Mouse (Mus musculus): ENCODE results near the gene Rfpl4.
"Not testable (repeated sequence)": the region's sequence is repeated elsewhere in the genome, so short reads cannot be mapped to it uniquely, and the experiment has no call there.

Rfpl4 gene

DNA sequence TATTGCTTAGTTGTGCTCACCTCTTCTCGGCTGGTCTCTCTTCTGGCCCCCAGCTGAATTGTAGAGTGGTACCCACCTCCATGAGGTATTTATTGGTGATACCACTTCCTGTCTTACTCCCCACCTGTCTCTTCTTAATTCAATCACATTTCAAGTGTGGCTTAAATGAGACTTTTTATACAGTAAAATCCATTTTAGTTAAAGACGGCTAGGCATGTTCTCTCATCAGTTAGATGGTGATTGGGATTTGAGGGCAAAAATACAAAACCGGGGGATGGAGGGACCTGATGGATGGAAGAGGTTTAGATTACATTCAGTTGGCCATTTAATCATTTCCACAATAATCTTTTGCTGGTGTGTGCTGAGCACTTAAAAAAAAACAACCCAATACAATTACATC lies at the start of gene Rfpl4:
Gene Rfpl4 (minus strand): TSS at position 101 of the 400 bp plus-strand sequence.
- no peak for DNase-seq

DNA sequence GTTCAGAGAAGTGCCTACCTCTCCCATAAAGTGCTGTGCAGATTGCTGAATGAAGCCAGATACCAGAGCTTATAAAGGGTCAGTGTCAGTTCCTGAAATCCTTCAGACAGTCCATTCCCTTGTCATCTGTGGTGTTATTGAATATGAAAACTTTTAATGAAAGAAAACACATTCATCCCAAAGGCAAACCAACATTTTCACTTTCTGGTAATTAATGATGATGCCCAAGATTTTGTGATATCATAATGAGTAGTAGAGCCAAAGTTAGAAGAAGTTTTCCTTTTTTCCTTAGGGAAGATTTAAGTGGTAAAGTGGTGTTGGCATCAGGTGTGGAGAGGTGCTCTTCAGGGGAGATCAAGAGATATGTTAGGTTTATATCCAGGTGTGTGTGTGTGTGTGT lies 32.8 kb upstream of the Rfpl4 start, which contains the start of gene Vmn1r55:
Gene Vmn1r55 (minus strand): TSS at position 101 of the 400 bp plus-strand sequence.
- not testable (repeated sequence) for DNase-seq

DNA sequence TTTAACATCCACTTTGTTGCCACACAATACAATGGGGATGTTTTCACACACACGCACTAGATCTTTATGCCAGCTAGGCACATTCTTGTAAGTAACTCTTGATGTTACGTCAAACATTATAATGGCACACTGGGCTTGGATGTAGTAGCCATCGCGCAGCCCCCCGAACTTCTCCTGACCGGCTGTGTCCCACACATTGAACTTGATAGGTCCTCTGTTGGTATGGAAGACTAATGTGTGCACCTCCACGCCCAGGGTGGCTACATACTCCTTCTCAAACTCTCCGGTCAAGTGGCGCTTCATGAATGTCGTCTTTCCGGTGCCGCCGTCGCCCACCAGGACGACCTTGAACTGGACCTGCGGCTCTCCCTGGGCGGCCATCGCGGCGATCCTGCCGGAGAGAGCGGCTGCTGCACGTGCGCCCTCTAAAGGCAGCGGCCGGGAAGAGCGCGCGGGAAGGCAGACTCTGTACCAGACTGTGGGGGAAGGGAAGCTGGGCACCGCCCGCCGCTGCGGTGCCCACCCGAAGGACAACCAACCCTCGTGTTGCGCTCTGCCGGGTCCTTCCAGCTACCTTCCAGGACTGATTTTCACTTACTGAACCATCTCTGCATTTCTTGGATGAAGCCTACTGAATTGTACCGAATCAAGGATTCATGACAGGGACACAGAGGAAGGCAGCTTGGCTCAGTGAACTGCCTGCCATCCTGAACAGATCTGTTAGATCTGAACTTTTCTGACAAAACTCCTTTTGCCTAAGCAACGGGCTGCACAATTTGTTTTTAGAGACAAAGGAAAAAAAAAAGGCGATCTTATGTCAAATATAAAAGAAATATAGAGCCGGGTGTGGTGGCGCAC lies 9.0 kb upstream of the Rfpl4 start, which contains the start of gene Rasl2-9:
Gene Rasl2-9 (minus strand): TSS at position 402 of the 858 bp plus-strand sequence.
- peak; percentile 84 for DNase-seq

DNA sequence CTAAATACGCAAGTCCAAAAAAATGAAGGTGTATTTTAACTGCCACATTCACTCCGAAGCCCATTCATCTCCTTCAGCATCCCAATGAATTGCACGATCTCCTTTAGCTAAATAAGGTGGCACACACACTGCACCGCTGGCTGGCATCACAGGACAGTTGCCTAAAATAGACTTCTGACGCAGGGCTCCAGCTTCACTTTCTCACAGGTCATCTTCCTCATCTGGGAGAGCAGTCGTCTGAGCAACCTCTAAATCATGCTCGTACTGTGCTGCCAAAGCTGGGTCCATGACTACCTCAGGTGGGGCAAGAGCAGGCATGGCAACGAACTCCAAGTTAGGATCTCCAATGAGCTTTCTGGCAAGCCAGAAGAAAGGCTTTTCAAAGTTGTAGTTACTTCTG lies 8.3 kb upstream of the Rfpl4 start:
- no peak for DNase-seq

DNA sequence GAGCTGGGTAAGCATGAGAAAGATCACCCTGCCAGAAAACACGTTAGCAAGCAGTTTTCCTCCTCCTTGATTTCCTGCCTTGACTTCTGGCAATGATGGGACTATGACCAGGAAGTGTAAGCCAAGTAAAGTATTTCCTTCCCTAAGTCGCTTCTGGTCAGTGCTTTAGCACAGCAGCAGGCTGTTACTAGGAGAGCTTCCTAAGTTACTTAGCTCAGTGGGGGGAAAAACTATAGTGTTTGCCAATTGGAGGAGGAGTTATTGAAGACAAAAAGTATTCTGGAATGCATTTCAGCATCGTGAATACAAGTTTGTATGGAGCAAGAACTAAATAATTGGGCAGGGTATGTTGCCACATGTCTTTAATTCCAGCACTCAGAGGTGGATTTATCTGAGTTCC lies 4.0 kb downstream of the Rfpl4 start:
- DNase-seq, result no peak

DNA sequence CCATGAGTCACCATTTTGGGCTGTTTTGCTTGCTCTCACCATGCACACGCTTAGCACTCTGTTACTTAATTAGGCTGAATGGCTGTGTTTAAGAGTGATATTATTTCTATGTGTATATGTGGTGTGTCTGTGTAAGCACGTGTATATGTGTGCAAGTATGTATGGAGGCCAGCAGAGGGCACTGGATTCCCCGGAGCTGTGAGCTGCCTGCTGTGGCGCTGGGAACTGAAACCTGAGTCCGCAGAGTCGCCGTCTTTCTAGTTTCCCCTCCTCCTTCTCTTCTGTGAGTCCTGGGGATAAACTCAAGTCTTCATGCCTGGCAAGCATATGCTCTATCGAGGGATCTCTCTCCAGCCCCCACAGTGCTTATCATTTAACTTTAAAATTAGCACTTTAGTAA lies 7.4 kb downstream of the Rfpl4 start:
- DNase-seq, result no peak

DNA sequence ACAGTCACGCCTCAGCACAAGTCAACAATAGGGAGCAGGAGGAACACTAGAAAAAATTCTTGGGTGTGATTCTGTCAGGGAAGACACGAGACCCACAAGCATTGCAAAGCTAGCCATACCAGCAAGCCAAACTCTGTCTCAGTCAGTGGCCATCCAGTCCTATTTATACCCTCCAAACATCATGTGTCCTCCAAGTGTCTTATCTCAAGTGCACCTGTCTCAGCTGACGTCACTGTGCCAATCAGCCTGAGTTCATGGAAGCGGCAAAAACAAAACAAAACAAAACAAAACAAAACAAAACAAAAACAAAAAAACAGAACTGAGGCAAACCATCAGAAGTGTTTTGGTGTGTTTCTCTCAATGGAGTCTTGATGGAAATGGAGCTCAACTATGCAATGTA lies 8.5 kb downstream of the Rfpl4 start:
- DNase-seq, result no peak

DNA sequence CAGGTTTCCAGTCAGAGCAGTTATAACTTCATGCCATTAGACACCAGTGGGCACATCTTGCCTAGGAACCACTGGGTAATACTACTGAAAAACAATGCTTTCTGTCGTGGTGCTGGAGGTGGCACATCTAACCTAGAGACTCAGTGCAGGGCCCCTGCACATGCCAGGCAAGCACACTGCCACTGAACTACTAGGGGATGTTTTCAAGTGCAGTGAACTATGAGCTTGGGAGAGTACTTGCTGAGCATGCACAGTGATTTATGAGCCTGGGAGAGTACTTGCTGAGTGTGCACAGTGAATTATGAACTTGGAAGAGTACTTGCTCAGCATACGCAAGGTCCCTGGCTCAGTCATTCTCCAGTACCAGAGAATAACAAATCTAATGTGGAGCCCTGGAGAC lies 14.2 kb downstream of the Rfpl4 start:
- DNase-seq, result no peak

DNA sequence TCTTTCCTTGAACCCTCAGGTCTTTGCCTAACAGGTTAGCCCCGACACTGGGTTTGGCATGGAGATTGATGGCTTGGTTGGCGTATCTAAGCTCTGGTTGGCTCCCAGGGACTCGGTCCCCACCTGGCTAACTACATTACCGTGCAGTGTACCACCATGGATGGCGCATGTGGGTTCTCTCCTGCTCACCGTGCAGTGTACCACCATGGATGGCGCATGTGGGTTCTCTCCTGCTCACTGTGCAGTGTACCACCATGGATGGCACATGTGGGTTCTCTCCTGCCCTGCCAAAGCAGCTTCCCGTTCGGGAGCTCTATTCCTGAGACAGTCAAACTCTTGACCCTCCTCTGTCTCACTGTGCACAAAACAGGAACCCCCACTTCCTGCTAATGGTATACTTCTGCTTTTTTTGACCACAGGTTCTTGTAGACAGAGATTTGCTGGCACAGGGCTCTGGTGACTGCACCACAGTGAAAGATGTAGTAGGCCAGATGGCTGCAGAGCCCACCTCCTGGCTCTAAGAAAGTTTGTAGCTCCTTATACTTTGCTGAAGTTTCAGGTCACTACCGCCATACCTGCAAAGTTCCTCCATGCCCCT lies 15.6 kb downstream of the Rfpl4 start:
- no peak for DNase-seq

DNA sequence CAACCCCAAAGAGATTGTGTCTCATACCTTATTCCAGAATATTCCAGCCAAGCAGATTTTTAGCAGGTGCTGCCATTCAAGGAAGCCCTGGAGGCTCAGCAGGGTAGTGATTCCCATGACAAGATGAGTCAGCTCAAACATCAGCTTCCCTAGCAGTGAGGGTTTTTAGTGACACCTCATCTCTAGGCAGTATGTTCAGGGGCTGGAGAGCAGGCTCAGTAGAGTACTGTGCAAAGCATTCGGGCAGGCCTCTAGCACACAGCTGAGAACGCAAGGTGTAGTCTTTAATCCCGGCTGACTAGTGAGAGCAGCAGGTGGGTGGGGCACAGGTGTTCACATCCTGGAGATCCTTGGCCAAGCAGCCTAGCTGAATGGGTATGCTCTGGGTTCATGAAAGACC lies 17.0 kb downstream of the Rfpl4 start:
- no peak for DNase-seq

DNA sequence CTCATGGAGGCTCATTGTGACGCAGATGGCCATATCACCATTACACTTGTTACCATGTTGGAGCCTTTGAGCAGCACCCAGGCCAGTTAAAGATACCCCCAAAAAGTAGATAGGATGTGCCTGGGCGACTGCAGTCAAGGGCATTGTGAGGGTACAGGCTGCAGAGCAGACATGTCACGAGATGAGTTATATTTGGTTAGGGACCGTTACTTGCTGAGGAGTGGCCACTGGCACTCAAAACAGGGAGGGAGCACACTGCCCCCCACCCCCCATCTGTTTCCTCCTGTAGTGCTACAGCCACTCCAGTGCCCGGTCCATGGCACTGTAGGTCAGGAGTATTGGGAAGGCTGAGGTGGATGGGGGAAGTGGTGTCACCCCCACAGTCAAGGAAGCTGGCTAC lies 18.0 kb downstream of the Rfpl4 start:
- DNase-seq, result no peak

DNA sequence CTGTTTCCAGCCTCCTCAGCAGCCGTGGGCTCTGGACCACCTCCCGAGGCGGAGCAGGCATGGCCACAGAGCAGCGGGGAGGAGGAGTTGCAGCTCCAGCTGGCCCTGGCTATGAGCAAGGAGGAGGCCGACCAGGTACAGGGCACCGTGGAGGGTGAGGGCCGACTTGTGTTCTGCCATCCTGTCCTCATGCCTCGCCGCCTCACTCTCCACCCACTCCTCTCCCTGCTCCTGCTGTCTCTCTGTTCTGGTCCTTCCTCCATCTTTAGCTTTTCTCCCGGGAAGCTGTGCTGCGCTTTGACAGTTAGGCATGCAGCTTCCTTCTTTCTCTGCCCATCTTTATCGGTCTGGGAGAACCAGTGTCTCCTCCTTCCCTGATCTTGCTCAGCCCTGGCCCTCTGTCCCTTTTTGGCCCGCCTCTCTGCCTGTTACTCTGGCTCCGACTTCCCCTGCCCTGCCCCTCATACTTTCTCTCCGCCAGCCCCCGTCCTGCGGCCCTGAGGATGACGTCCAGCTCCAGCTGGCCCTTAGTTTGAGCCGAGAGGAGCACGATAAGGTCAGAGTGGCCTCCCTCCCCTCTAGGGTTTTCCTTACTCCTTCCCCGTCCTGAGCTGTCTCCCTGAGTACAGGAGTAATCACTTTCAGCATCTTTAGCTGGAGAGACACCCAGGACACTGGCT lies 23.8 kb downstream of the Rfpl4 start:
- DNase-seq, result peak; percentile 17

DNA sequence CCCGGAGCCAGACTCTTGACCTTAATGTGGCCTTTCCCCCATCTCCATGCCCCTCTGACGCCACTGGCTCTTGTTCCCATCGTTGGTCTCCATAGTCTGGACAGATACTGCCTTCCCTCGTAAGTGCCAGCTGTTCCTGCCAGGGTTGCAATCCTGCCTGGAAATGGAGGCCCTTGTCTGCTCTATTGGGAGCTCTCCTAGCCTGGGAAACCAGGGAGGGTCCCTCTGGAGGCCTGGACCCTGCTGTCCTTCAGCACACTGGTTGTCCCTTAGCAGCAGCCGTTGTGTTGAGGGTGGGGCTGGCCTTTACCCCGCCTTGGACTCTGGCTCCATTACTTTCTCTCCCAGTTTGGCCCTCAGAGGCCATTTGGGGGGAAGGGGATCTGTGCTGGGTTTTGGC lies 24.4 kb downstream of the Rfpl4 start:
- no peak for DNase-seq

DNA sequence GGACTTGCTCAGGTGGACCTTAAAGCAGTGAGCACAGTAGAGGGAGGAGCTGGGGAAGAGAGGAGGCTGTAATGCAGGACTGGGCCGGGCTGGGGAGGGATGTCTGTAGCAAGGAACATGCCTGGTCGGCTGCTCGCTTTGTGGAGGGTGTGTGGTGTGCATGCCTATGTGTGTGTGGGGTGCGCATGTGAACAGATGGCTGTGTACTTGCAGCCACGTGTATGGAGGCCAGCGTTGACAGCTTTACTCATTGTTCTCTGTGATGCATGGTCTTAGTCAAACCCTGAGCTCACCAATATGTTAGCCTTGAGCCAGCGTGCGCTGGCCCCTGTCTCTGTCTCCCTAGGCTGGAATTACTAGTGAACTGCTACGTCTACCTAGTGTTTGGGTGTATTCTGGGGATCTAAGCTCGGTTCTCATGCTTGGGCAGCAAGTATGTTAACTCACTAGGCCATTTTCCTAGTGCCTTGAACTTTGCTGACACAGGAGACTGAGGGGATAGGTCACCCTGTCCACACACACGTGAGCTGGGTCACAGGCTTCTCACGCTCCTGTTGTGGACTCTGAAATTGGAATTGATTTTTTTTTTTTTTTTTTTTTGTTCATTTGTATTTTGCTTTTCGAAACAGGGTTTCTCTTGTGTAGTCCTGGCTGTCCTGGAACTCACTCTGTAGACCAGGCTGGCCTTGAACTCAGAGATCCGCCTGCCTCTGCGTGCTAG lies 25.6 kb downstream of the Rfpl4 start:
- DNase-seq, result no peak

DNA sequence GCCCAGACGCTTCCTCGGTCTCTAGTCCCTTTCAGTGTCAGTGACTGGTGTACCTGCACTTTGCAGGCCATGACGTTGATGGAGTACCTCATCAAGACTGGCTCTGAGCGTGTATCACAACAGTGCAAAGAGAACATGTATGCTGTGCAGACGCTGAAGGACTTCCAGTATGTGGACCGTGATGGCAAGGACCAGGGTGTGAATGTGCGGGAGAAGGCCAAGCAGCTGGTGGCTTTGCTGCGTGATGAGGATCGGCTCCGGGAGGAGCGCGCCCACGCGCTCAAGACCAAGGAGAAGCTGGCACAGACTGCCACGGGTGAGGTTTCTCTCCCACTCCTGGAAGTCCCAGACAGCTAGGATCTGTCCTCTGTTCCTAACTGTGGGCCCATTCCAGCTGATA lies 26.9 kb downstream of the Rfpl4 start:
- DNase-seq, result peak; percentile 38

DNA sequence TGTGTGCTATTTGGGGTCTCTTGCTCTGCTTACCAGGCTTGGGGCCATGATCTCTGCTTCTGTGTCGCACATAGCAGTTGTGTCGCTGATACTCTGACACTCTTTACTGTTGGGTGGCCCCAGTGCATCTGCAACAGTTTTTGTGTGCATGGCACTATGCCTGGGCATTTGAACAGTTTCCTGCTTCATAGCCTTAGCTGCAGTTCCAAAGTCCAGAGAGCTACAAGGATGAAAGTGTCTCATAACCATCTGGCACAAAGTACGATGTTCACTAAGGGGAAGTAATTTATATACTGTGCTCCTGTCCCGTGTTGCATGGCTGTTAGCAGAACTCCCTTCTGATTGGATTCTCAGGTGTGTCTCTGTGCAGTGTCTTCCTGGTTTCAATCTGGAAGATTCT lies 28.9 kb downstream of the Rfpl4 start:
- no peak for DNase-seq

DNA sequence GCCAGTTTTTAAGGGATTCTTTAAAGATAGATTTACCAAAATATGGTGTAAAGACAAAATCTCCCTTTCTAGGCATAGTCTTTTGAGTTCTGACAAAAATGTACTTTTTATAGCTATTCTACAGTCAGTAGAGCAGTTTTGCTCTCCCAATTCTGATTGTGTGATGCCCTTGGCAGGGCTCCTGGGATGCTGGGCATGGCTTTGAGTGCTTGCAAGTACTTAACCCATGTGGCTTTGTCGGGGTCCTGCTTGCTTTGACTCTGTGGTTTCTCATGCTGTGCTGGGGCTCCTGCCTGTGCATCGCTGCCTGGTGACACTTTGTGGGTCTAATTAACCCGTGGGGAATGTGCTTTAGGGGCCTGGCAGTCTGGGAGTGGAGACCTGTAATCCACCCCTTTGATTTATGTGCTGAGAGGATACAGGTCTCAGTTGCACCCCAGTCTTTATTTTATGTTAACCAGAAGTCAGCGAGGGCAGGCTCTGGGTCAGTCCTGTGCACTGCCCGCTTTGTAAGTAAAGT lies 29.8 kb downstream of the Rfpl4 start:
- no peak for DNase-seq

DNA sequence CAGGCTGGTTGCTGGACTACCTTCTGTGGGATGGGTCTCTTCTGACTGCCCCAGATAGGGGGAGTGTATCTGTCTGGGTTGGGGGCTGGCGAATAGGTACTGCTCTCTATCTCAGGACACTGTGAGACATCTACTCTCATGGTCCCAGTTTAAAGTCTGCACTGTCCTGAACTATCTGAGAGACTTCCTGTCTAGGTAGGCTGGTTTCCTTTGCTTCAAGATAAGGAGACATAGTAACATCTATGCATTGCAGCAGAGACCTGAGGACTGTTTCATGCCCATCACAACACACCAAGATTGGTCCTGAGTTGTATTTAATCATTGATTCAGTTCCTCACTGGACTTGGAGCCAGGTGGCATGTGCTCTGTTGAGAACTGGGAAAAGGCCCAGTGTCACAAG lies 31.2 kb downstream of the Rfpl4 start:
- DNase-seq, result no peak

DNA sequence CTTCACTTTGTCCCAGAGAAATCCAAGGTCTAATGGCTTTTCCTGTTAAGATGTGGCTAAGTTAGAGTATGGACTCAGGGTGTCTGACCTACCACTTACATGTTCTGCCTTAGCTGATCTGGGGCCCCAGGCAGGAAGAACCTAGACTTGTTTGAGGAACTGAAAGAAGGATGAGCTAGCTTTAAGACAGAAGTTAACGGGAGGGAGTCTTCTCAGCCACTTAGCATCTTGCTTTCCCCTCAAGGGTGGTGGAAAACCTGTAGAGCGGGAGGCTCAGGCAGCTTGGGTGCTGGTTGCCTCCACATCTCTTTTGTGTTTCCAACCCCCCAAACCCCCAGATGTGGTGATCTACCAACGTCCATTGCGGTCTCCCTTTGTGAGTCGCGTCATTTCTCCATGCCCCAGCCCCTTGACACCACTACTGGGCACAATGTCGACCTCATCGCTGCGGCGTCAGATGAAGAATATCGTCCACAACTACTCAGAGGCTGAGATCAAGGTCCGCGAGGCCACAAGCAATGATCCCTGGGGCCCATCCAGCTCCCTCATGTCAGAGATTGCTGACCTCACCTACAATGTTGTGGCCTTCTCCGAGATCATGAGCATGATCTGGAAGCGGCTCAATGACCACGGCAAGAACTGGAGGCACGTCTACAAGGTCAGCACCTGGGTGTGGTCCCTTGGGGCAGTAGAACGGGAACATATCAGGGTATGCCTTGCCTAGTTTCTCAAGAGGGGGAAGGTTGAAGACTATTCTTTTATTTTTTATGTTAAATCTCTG lies 33.2 kb downstream of the Rfpl4 start:
- DNase-seq, result no peak

DNA sequence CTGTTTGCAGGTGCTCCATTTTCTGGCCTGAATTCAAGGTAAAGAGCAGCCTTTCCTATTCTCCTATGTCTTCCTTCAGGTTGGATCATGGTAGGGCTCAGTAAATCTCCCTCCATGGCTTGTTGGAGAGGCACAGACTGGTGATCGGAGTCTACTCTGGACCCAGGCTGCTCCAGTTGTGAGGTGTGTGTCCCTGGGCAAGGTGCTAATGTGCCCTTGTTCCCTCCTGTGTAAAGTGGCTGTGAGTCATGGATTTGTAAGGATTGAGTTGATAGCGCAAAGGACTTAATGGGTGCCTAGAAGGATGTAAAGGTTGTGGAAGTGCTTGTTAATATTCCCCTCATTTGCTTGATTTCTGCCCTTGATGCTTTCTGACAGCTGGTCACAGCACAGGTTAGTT lies 34.8 kb downstream of the Rfpl4 start:
- no peak for DNase-seq

DNA sequence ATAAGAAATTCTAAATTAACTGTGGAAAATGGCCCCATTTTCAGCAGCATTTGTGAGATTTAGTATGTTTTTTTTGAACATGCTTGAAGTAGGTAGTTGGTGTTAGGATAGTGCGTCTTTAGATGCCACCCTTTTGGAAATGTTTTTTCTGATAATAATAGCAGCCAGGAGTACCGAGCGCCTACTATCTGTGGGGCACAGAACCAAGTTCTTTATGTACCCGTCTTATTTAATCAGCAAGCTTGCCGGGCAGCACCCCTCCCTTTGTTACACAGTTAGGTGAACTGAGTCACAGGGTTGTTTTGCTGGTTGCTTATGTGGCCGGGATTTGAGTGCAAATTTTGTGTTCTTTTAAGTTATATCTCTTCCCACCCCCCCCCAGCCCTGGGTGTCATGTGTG lies 35.5 kb downstream of the Rfpl4 start:
- no peak for DNase-seq

DNA sequence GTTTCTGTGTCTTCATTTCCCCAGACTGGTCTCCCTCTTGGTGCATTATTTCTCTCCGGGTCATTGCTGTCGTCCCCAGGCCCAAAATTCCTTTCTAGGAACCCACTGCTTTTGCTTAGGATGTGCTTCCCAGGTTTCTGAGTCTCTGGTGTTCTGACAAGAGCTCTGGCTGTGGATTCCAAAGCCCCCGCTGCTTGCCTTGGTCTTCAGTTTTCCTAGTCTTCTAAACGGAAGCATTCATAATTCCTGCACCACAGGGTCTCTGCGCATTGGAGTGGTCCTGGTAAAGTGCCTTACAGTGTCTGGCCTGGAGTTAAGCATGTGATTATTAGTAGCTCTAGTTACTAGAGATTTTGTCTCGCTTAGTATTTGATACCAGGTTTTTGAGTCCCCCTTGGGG lies 35.9 kb downstream of the Rfpl4 start:
- no peak for DNase-seq

Measured in right cerebral cortex, postnatal 14 days (tissue).